Mouse (Mus musculus) limb, embryonic 10.5 days (tissue): Measurements from ENCODE around the gene Dio3. TPM values are rescaled to one million over a fixed set of nuclear protein-coding genes. Genes with fewer than 3 reads are reported as not detected.

Experiments
- DNase-seq: peaks from one replicate; pipeline ENCODE4 v3.0.0-alpha.2; 2017; ENCODE audit warnings: low spot score
- H3K27ac ChIP-seq: fragments of 300-500 bp; sonication (generic); 2 replicates; pipeline ENCODE4 v1.5.1; 2016; ENCODE audit warnings: mild to moderate bottlenecking
- H3K27me3 ChIP-seq: fragments of 300-500 bp; sonication (generic); 2 replicates; pipeline ENCODE4 v1.6.1; 2016; ENCODE audit warnings: low read depth, mild to moderate bottlenecking; ENCODE audit not compliant: poor library complexity, severe bottlenecking
- H3K36me3 ChIP-seq: fragments of 300-500 bp; sonication (generic); 2 replicates; pipeline ENCODE4 v1.6.1; 2016; ENCODE audit warnings: mild to moderate bottlenecking, moderate library complexity
- H3K4me1 ChIP-seq: fragments of 300-500 bp; sonication (generic); 2 replicates; pipeline ENCODE4 v1.6.1; 2016
- H3K4me3 ChIP-seq: fragments of 300-500 bp; sonication (generic); 2 replicates; pipeline ENCODE4 v1.5.1; 2016; ENCODE audit warnings: mild to moderate bottlenecking, moderate library complexity
- H3K9me3 ChIP-seq: fragments of 300-500 bp; sonication (generic); replicated peaks from 2 replicates; pipeline ENCODE4 v1.6.1; 2016; ENCODE audit warnings: mild to moderate bottlenecking
- WGBS: fragments of 180-500 bp; shearing (Covaris S2); methylation state at CpG from one replicate; pipeline ENCODE4 v1.1.7; 2016; 5-methylcytosine and 5-hydroxymethylcytosine counted together
- polyA plus RNA-seq: library from polyadenylated mRNA; unstranded; fragments of >200 nt; fragmentation: Nextera tagmentation; extraction: Ambion mirVana; gene quantifications from 2 replicates; pipeline ENCODE4 v1.2.1, GENCODE M21; 2016

Gene Dio3
- polyA plus RNA-seq, 1 experiment from 2014 or later = 0.58 TPM

DNA sequence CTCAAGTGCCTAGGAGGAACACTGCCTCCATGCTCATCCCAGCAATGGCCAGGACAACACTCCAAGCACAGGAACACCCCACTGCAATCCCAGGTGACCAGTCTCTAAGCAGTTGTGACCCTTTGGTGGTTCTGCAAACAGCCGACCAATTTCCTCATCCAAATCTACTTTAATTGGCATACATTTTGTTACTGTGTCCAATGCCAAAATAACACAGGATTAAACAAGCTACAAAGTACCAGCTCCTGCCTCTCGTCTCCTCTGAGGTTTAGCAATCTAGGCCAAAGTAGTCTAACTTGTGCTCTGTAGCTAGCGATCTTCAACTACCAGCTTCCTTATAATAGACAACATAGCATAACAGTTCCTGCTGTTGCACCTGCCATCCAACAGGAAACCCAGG is 10.6 kb upstream of the Dio3 start:
- no peak for DNase-seq
- Histone ChIP-seq H3K27ac (no peak overlapping the region), H3K4me1 (peaks cover 6% of the 10 kb centered on the region; the same call in 1 of the 2 replicates), H3K9me3 (no peaks in the 10 kb centered on the region), H3K27me3 (peaks cover 98% of the 10 kb centered on the region), H3K4me3 (no peak overlapping the region), H3K36me3 (no peaks in the 10 kb centered on the region)
- 91% methylated on average over 3 of the region's 3 CpGs for WGBS

GRCm38 (mm10) chr12:110269686-110270085 is 9.2 kb upstream of the Dio3 start:
- H3K36me3 ChIP-seq = no peaks in the 10 kb centered on the region
- peaks cover 98% of the 10 kb centered on the region for H3K27me3 ChIP-seq
- 72% methylated on average over 4 of the region's 4 CpGs for WGBS
- peaks cover 5% of the 10 kb centered on the region; the same call in 1 of the 2 replicates for H3K4me1 ChIP-seq
- no peaks in the 10 kb centered on the region for H3K9me3 ChIP-seq
- no peak overlapping the region for H3K4me3 ChIP-seq
- H3K27ac ChIP-seq = no peak overlapping the region
- no peak for DNase-seq

DNA sequence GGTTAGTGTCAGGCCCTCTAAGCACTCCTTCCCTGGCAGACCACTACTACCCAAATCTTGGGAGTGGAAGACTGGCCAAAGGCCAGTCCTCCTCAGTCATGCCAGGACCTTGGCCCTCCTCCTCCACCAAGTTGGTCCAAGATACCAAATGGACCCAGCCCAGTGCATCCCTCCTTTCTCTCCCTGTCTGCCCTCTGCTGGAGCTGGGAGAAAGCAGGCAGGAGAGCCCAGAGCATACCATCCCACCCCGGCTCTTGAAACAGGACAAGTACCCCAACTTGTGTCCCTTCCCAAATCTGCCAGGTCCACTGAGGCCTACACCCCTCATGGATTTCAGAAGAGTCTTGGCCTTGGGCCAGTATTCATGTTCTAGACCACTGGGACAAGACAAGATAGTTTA is 2.8 kb upstream of the Dio3 start:
- WGBS = 48% methylated on average over 1 of the region's 1 CpGs
- H3K9me3 ChIP-seq = no peaks in the 10 kb centered on the region
- peaks cover 24% of the 10 kb centered on the region for H3K4me1 ChIP-seq
- DNase-seq = no peak
- H3K36me3 ChIP-seq = no peaks in the 10 kb centered on the region
- H3K27ac ChIP-seq = no peak overlapping the region
- no peak overlapping the region for H3K4me3 ChIP-seq
- H3K27me3 ChIP-seq = peaks cover 100% of the 10 kb centered on the region

GRCm38 (mm10) chr12:110277259-110277964 is 1.5 kb upstream of the Dio3 start:
- H3K27ac ChIP-seq = no peak overlapping the region
- WGBS = 2% methylated on average over 33 of the region's 33 CpGs
- peaks cover 100% of the 10 kb centered on the region for H3K27me3 ChIP-seq
- H3K4me1 ChIP-seq = peaks cover 35% of the 10 kb centered on the region
- peak; percentile 60 for DNase-seq
- H3K4me3 ChIP-seq = peak overlapping the region; percentile 49
- no peaks in the 10 kb centered on the region for H3K36me3 ChIP-seq
- H3K9me3 ChIP-seq = no peaks in the 10 kb centered on the region

DNA sequence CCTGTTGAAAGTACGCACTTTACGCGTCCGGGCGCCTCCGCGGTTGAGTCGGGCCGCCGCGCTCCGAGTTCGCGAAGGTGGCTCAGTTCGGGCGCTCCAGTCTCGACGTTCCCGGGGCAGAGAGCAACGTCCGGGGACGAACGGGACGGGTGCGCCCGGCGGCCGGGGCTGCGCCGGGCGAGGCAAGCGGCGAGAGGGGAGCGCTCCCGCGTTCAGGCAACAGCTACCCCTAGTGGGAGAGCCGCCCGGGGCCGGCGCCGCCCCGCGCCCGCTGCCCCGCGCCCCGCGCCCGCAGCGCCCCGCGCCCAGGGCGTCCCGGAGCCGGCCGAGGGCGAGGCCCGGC is 932 bp upstream of the Dio3 start:
- WGBS = 1% methylated on average over 57 of the region's 58 CpGs
- Histone ChIP-seq H3K4me1 (peaks cover 38% of the 10 kb centered on the region), H3K27me3 (peaks cover 100% of the 10 kb centered on the region), H3K4me3 (peak overlapping the region; percentile 49), H3K36me3 (no peaks in the 10 kb centered on the region), H3K27ac (no peak overlapping the region), H3K9me3 (no peaks in the 10 kb centered on the region)
- no peak for DNase-seq

- H3K4me1 ChIP-seq = peaks cover 54% of the 10 kb centered on the region
- no peaks in the 10 kb centered on the region for H3K9me3 ChIP-seq
- no peak overlapping the region for H3K4me3 ChIP-seq
- no peak overlapping the region for H3K27ac ChIP-seq
- no peaks in the 10 kb centered on the region for H3K36me3 ChIP-seq
- 1% methylated on average over 22 of the region's 22 CpGs for WGBS
- no peak for DNase-seq
- peaks cover 100% of the 10 kb centered on the region for H3K27me3 ChIP-seq
Measured at GRCm38 (mm10) chr12:110280373-110280772, 1.5 kb downstream of the Dio3 start.

- DNase-seq = no peak
- H3K4me3 ChIP-seq = no peak overlapping the region
- H3K36me3 ChIP-seq = no peaks in the 10 kb centered on the region
- peaks cover 40% of the 10 kb centered on the region for H3K4me1 ChIP-seq
- no peaks in the 10 kb centered on the region for H3K9me3 ChIP-seq
- 5% methylated on average over 4 of the region's 4 CpGs for WGBS
- no peak overlapping the region for H3K27ac ChIP-seq
- peaks cover 100% of the 10 kb centered on the region for H3K27me3 ChIP-seq
Measured at GRCm38 (mm10) chr12:110283792-110284191, 4.9 kb downstream of the Dio3 start.

DNA sequence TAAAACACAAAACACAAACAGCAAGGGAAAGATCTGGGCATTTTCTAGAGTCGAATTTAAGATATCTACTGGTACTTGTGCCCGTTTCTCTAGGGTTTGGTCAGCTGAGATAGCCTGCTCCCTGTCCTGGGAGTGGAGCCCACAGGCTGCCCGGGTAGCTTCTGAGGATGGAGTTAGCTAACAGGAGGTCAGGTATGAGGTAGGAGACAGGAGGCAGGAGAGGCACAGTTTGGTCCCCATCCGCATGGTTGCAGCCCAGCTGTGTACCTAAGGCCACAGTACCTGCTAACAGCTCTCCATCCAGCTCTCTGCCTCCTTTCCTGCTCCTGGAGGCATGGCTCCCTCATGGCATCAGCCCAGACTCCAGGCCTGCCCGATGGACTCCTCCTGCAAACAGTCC is 13.9 kb downstream of the Dio3 start:
- WGBS = 90% methylated on average over 5 of the region's 5 CpGs
- Histone ChIP-seq H3K27ac (no peak overlapping the region), H3K27me3 (peaks cover 100% of the 10 kb centered on the region), H3K4me1 (peaks cover 6% of the 10 kb centered on the region), H3K36me3 (no peaks in the 10 kb centered on the region), H3K4me3 (no peak overlapping the region), H3K9me3 (no peaks in the 10 kb centered on the region)
- peak; percentile 21 for DNase-seq

DNA sequence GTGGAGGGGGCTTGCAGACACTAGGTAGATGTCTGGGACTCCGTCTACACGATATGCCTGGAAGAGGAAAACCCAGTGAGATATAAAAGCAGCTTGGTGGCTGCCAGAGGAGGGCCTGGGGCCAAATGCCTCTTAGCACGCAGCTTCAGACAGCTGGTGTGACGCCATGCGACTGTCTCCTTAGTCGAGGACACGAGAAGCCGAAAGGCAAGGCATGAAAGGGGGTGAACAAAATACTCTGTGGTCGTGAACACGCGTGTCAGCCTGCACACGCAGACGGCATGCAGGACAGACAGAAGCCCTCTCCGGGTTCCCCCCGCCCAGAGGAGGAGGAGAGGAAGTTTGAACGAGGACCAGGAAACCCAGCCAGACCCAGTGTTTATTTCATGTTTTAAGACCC is 16.0 kb downstream of the Dio3 start:
- Histone ChIP-seq H3K4me3 (no peak overlapping the region), H3K4me1 (peaks cover 19% of the 10 kb centered on the region), H3K27ac (no peak overlapping the region), H3K9me3 (no peaks in the 10 kb centered on the region), H3K36me3 (no peaks in the 10 kb centered on the region), H3K27me3 (peaks cover 91% of the 10 kb centered on the region)
- DNase-seq = peak; percentile 27
- WGBS = 85% methylated on average over 16 of the region's 16 CpGs

GRCm38 (mm10) chr12:110298653-110299052 is 19.8 kb downstream of the Dio3 start:
- Histone ChIP-seq H3K36me3 (no peaks in the 10 kb centered on the region), H3K4me1 (peaks cover 19% of the 10 kb centered on the region), H3K27me3 (peaks cover 82% of the 10 kb centered on the region), H3K9me3 (no peaks in the 10 kb centered on the region), H3K4me3 (no peak overlapping the region; the same call in 1 of the 2 replicates), H3K27ac (no peak overlapping the region)
- peak; percentile 82 for DNase-seq
- 23% methylated on average over 11 of the region's 11 CpGs for WGBS

GRCm38 (mm10) chr12:110319696-110320095 is 40.8 kb downstream of the Dio3 start:
- H3K27ac ChIP-seq = no peak overlapping the region
- no peaks in the 10 kb centered on the region for H3K4me1 ChIP-seq
- no peak for DNase-seq
- WGBS = 90% methylated on average over 27 of the region's 27 CpGs
- no peaks in the 10 kb centered on the region for H3K9me3 ChIP-seq
- no peak overlapping the region for H3K4me3 ChIP-seq
- no peaks in the 10 kb centered on the region for H3K27me3 ChIP-seq
- H3K36me3 ChIP-seq = no peaks in the 10 kb centered on the region
